Mouse (Mus musculus) liver, embryonic 14.5 days (tissue): ENCODE results near the gene Ncln. TPM values are rescaled to one million over a fixed set of nuclear protein-coding genes. Genes with fewer than 3 reads are reported as not detected.
"Not testable (repeated sequence)": the region's sequence is repeated elsewhere in the genome, so short reads cannot be mapped to it uniquely, and the experiment has no call there.

Experiments
- ATAC-seq: fragments of 200-750 bp; cut with Nextera tagmentation; 2 replicates; pipeline ENCODE4 v1.8.0; 2017; ENCODE audit warnings: moderate number of reproducible peaks, mild to moderate bottlenecking, moderate library complexity; ENCODE audit not compliant: insufficient read depth
- DNase-seq, 3 experiments: peaks; one replicate each; pipeline ENCODE4 v3.0.0-alpha.2; 2012 to 2013; ENCODE audit warnings: low read depth in 3 of 3, low spot score in 3 of 3
- H3K27ac ChIP-seq: fragments of 300-500 bp; sonication (generic); 2 replicates; pipeline ENCODE4 v1.5.1; 2014; ENCODE audit warnings: moderate library complexity, mild to moderate bottlenecking, control low read depth, inconsistent platforms
- H3K27me3 ChIP-seq: fragments of 300-500 bp; sonication (generic); 2 replicates; pipeline ENCODE4 v1.6.1; 2014; ENCODE audit warnings: mild to moderate bottlenecking, low read length, moderate library complexity; ENCODE audit not compliant: control insufficient read depth, insufficient read depth
- H3K36me3 ChIP-seq: fragments of 300-500 bp; sonication (generic); replicated peaks from 2 replicates; pipeline ENCODE4 v1.6.1; 2014; ENCODE audit warnings: low read depth; ENCODE audit not compliant: control insufficient read depth, insufficient read depth
- H3K4me1 ChIP-seq, 2 experiments: fragments of 200-500 bp in 1 of 2; fragments of 300-500 bp in 1 of 2; sonication (generic) in 1 of 2; replicated peaks; 2 replicates each; pipeline ENCODE4 v1.6.1; 2012 to 2014; ENCODE audit warnings: antibody characterized with exemption in 1 of 2, inconsistent platforms in 1 of 2, low read length in 1 of 2; ENCODE audit not compliant: control insufficient read depth in 2 of 2, insufficient read depth in 2 of 2
- H3K4me2 ChIP-seq: fragments of 300-500 bp; sonication (generic); 2 replicates; pipeline ENCODE4 v1.6.1; 2014; ENCODE audit warnings: low read depth, mild to moderate bottlenecking, control low read depth, moderate library complexity
- H3K4me3 ChIP-seq, 2 experiments: fragments of 200-500 bp in 1 of 2; fragments of 300-500 bp in 1 of 2; sonication (generic) in 1 of 2; 2 replicates each; pipeline ENCODE4 v1.5.1; 2012 to 2014; ENCODE audit warnings: low read depth in 2 of 2, low read length in 2 of 2, mild to moderate bottlenecking in 2 of 2, control low read depth in 1 of 2, inconsistent platforms in 1 of 2, moderate library complexity in 1 of 2; ENCODE audit not compliant: insufficient read depth in 1 of 2
- H3K9ac ChIP-seq: fragments of 300-500 bp; sonication (generic); replicated peaks from 2 replicates; pipeline ENCODE4 v1.6.1; 2014; ENCODE audit warnings: mild to moderate bottlenecking, control low read depth, moderate library complexity
- H3K9me3 ChIP-seq: fragments of 300-500 bp; sonication (generic); 2 replicates; pipeline ENCODE4 v1.6.1; 2016; ENCODE audit warnings: low read length, mixed read lengths; ENCODE audit not compliant: control insufficient read depth
- CTCF ChIP-seq: IDR thresholded peaks from 2 replicates; pipeline ENCODE4 v1.5.1; 2016; ENCODE audit warnings: antibody characterized with exemption, low read depth, control low read depth
- EP300 ChIP-seq: IDR thresholded peaks from 2 replicates; pipeline ENCODE4 v1.6.1; 2016; ENCODE audit warnings: antibody characterized with exemption, low read depth
- WGBS: fragments of 180-500 bp; shearing (Covaris S2); extraction: QIAGEN DNeasy Blood & Tissue Kit; methylation state at CpG from one replicate; pipeline ENCODE4 v1.1.7; 2014; ENCODE audit not compliant: insufficient replicate concordance; 5-methylcytosine and 5-hydroxymethylcytosine counted together
- microRNA-seq: library from miRNA; unstranded; fragments of <30 nt; microRNA quantifications from one replicate; pipeline ENCODE4, GENCODE M21; 2016
- polyA plus RNA-seq, 2 experiments: library from polyadenylated mRNA; depleted of rRNA in 1 of 2; stranded (reverse) in 1 of 2; unstranded in 1 of 2; fragments of >200 nt; fragmentation: Nextera tagmentation in 1 of 2; extraction: Ambion mirVana in 1 of 2; gene quantifications; 2 replicates each; pipeline versions ENCODE4 v1.2.1 to v1.2.3; 2012 to 2014

The Ncln gene
- polyA plus RNA-seq, 2 experiments = 23.7 to 55.7 TPM

GRCm38 (mm10) chr10:81450140-81450539 lies 46.1 kb downstream of the Ncln start:
- no peak for TF ChIP-seq EP300
- TF ChIP-seq CTCF = peak; percentile 99
- Histone ChIP-seq H3K9ac (no peak overlapping the region), H3K36me3 (no peaks in the 10 kb centered on the region), H3K27ac (no peak overlapping the region), H3K4me1 (no peaks in the 10 kb centered on the region), H3K27me3 (peaks cover 43% of the 10 kb centered on the region), H3K4me3 (no peak overlapping the region), H3K4me2 (no peak overlapping the region), H3K9me3 (no peaks in the 10 kb centered on the region)
- WGBS = under 1% methylated on average over 7 of the region's 7 CpGs
- DNase-seq (peak; percentile 59 to 68 (median 64)), ATAC-seq (peak; percentile 39; the same call in 1 of the 2 replicates)

GRCm38 (mm10) chr10:81445516-81445915 lies 50.7 kb downstream of the Ncln start:
- not testable (repeated sequence) for DNase-seq, ATAC-seq, H3K9me3 ChIP-seq, H3K4me3 ChIP-seq, H3K4me2 ChIP-seq, H3K27ac ChIP-seq, H3K9ac ChIP-seq, H3K27me3 ChIP-seq, H3K36me3 ChIP-seq, H3K4me1 ChIP-seq
- WGBS = 22% methylated on average over 2 of the region's 2 CpGs

- no peak for ATAC-seq
- no peaks in the 10 kb centered on the region for H3K36me3 ChIP-seq
- H3K27ac ChIP-seq = no peak overlapping the region
- H3K27me3 ChIP-seq = no peaks in the 10 kb centered on the region; the same call in 1 of the 2 replicates
- H3K9ac ChIP-seq = no peak overlapping the region
- H3K9me3 ChIP-seq = no peaks in the 10 kb centered on the region
- TF ChIP-seq CTCF (no peak), EP300 (no peak)
- H3K4me3 ChIP-seq = no peak overlapping the region
- no peak overlapping the region for H3K4me2 ChIP-seq
- H3K4me1 ChIP-seq = no peaks in the 10 kb centered on the region
- DNase-seq = no peak
Measured at GRCm38 (mm10) chr10:81441019-81441418, 55.2 kb downstream of the Ncln start.

Small RNA genes lying within 50 kb of the gene (microRNA-seq; reads per million reads assigned to microRNA genes)
- gene Gm25595 = not detected

Other genes with a start within 250 kb of the Ncln start
- 0.74 and 1.1 TPM in 2 replicates for gene Matk, start 243.5 kb downstream of the Ncln start, polyA plus RNA-seq (2012; rRNA removed)
- gene Matk, start 243.5 kb downstream of the Ncln start, polyA plus RNA-seq (2014; fragmentation: Nextera tagmentation; extraction: Ambion mirVana) = 1.3 and 1.6 TPM in 2 replicates
- gene Mrpl54, start 229.5 kb downstream of the Ncln start, polyA plus RNA-seq (2012; rRNA removed) = 42.8 and 49.9 TPM in 2 replicates
- 113 and 120 TPM in 2 replicates for gene Mrpl54, start 229.5 kb downstream of the Ncln start, polyA plus RNA-seq (2014; fragmentation: Nextera tagmentation; extraction: Ambion mirVana)
- gene Apba3, start 229.4 kb downstream of the Ncln start, polyA plus RNA-seq (2012; rRNA removed) = 14.3 and 14.6 TPM in 2 replicates
- gene Apba3, start 229.4 kb downstream of the Ncln start, polyA plus RNA-seq (2014; fragmentation: Nextera tagmentation; extraction: Ambion mirVana) = 15.7 and 16.1 TPM in 2 replicates
- gene Tjp3, start 204.8 kb downstream of the Ncln start, polyA plus RNA-seq (2012; rRNA removed) = 0.38 and 0.40 TPM in 2 replicates
- gene Tjp3, start 204.8 kb downstream of the Ncln start, polyA plus RNA-seq (2014; fragmentation: Nextera tagmentation; extraction: Ambion mirVana) = 0.20 and 0.37 TPM in 2 replicates
- gene Pip5k1c, start 203.4 kb downstream of the Ncln start, polyA plus RNA-seq (2012; rRNA removed) = 12.8 and 13.1 TPM in 2 replicates
- gene Pip5k1c, start 203.4 kb downstream of the Ncln start, polyA plus RNA-seq (2014; fragmentation: Nextera tagmentation; extraction: Ambion mirVana) = 10.5 and 12.5 TPM in 2 replicates
- gene Cactin, start 175.3 kb downstream of the Ncln start, polyA plus RNA-seq (2012; rRNA removed) = 20.8 and 24.3 TPM in 2 replicates
- gene Cactin, start 175.3 kb downstream of the Ncln start, polyA plus RNA-seq (2014; fragmentation: Nextera tagmentation; extraction: Ambion mirVana) = 12.1 and 16.6 TPM in 2 replicates
- 2.4 and 3.1 TPM in 2 replicates for gene Tbxa2r, start 167.7 kb downstream of the Ncln start, polyA plus RNA-seq (2012; rRNA removed)
- gene Tbxa2r, start 167.7 kb downstream of the Ncln start, polyA plus RNA-seq (2014; fragmentation: Nextera tagmentation; extraction: Ambion mirVana) = 1.9 and 3.3 TPM in 2 replicates
- 0.01 TPM in 2 replicates for gene Gipc3, start 153.1 kb downstream of the Ncln start, polyA plus RNA-seq (2012; rRNA removed)
- not detected in 2 replicates for gene Gipc3, start 153.1 kb downstream of the Ncln start, polyA plus RNA-seq (2014; fragmentation: Nextera tagmentation; extraction: Ambion mirVana)
- 20.6 and 24.9 TPM in 2 replicates for gene Hmg20b, start 145.9 kb downstream of the Ncln start, polyA plus RNA-seq (2012; rRNA removed)
- gene Hmg20b, start 145.9 kb downstream of the Ncln start, polyA plus RNA-seq (2014; fragmentation: Nextera tagmentation; extraction: Ambion mirVana) = 20.3 and 23.7 TPM in 2 replicates
- 8.4 and 9.3 TPM in 2 replicates for gene Mfsd12, start 138.9 kb downstream of the Ncln start, polyA plus RNA-seq (2012; rRNA removed)
- 6.1 and 8.3 TPM in 2 replicates for gene Mfsd12, start 138.9 kb downstream of the Ncln start, polyA plus RNA-seq (2014; fragmentation: Nextera tagmentation; extraction: Ambion mirVana)
- gene 4930404N11Rik, start 130.6 kb downstream of the Ncln start, polyA plus RNA-seq (2012; rRNA removed) = 0.55 and 0.78 TPM in 2 replicates
- 0.44 and 0.60 TPM in 2 replicates for gene 4930404N11Rik, start 130.6 kb downstream of the Ncln start, polyA plus RNA-seq (2014; fragmentation: Nextera tagmentation; extraction: Ambion mirVana)
- 73.1 and 86.2 TPM in 2 replicates for gene Fzr1, start 117.9 kb downstream of the Ncln start, polyA plus RNA-seq (2012; rRNA removed)
- gene Fzr1, start 117.9 kb downstream of the Ncln start, polyA plus RNA-seq (2014; fragmentation: Nextera tagmentation; extraction: Ambion mirVana) = 80.5 and 85.2 TPM in 2 replicates
- gene Dohh, start 112.0 kb downstream of the Ncln start, polyA plus RNA-seq (2012; rRNA removed) = 29.8 and 32.2 TPM in 2 replicates
- 35.0 and 39.7 TPM in 2 replicates for gene Dohh, start 112.0 kb downstream of the Ncln start, polyA plus RNA-seq (2014; fragmentation: Nextera tagmentation; extraction: Ambion mirVana)
- gene Gm48551, start 111.9 kb downstream of the Ncln start, polyA plus RNA-seq (2012; rRNA removed) = 1.0 and 1.7 TPM in 2 replicates
- gene Gm48551, start 111.9 kb downstream of the Ncln start, polyA plus RNA-seq (2014; fragmentation: Nextera tagmentation; extraction: Ambion mirVana) = 0.37 and 0.47 TPM in 2 replicates
- 0.78 and 0.90 TPM in 2 replicates for gene Gm48552, start 107.4 kb downstream of the Ncln start, polyA plus RNA-seq (2012; rRNA removed)
- 0.21 and 0.36 TPM in 2 replicates for gene Gm48552, start 107.4 kb downstream of the Ncln start, polyA plus RNA-seq (2014; fragmentation: Nextera tagmentation; extraction: Ambion mirVana)
- 1.6 and 1.9 TPM in 2 replicates for gene Smim24, start 103.3 kb downstream of the Ncln start, polyA plus RNA-seq (2012; rRNA removed)
- gene Smim24, start 103.3 kb downstream of the Ncln start, polyA plus RNA-seq (2014; fragmentation: Nextera tagmentation; extraction: Ambion mirVana) = 1.7 and 1.8 TPM in 2 replicates
- gene Nfic, start 40.8 kb downstream of the Ncln start, polyA plus RNA-seq (2012; rRNA removed) = 1.2 and 1.3 TPM in 2 replicates
- 4.6 and 7.3 TPM in 2 replicates for gene Nfic, start 40.8 kb downstream of the Ncln start, polyA plus RNA-seq (2014; fragmentation: Nextera tagmentation; extraction: Ambion mirVana)
- gene Celf5, start 13.7 kb downstream of the Ncln start, polyA plus RNA-seq (2012; rRNA removed) = 0.02 and 0.32 TPM in 2 replicates
- gene Celf5, start 13.7 kb downstream of the Ncln start, polyA plus RNA-seq (2014; fragmentation: Nextera tagmentation; extraction: Ambion mirVana) = not detected in 2 replicates
- 1.5 and 1.8 TPM in 2 replicates for gene S1pr4, start 3.7 kb upstream of the Ncln start, polyA plus RNA-seq (2012; rRNA removed)
- 1.4 and 1.5 TPM in 2 replicates for gene S1pr4, start 3.7 kb upstream of the Ncln start, polyA plus RNA-seq (2014; fragmentation: Nextera tagmentation; extraction: Ambion mirVana)
- gene Gna15, start 27.8 kb upstream of the Ncln start, polyA plus RNA-seq (2012; rRNA removed) = 4.2 and 4.6 TPM in 2 replicates
- gene Gna15, start 27.8 kb upstream of the Ncln start, polyA plus RNA-seq (2014; fragmentation: Nextera tagmentation; extraction: Ambion mirVana) = 3.2 and 4.7 TPM in 2 replicates
- 14.8 and 17.0 TPM in 2 replicates for gene Gna11, start 48.8 kb upstream of the Ncln start, polyA plus RNA-seq (2012; rRNA removed)
- 17.3 and 17.4 TPM in 2 replicates for gene Gna11, start 48.8 kb upstream of the Ncln start, polyA plus RNA-seq (2014; fragmentation: Nextera tagmentation; extraction: Ambion mirVana)
- 113 and 134 TPM in 2 replicates for gene Aes, start 63.1 kb upstream of the Ncln start, polyA plus RNA-seq (2012; rRNA removed)
- gene Aes, start 63.1 kb upstream of the Ncln start, polyA plus RNA-seq (2014; fragmentation: Nextera tagmentation; extraction: Ambion mirVana) = 139 and 156 TPM in 2 replicates
- 5.2 and 6.5 TPM in 2 replicates for gene Tle2, start 78.2 kb upstream of the Ncln start, polyA plus RNA-seq (2012; rRNA removed)
- 0.82 and 0.90 TPM in 2 replicates for gene Tle2, start 78.2 kb upstream of the Ncln start, polyA plus RNA-seq (2014; fragmentation: Nextera tagmentation; extraction: Ambion mirVana)
- 4.5 and 4.8 TPM in 2 replicates for gene Tle6, start 104.7 kb upstream of the Ncln start, polyA plus RNA-seq (2012; rRNA removed)
- gene Tle6, start 104.7 kb upstream of the Ncln start, polyA plus RNA-seq (2014; fragmentation: Nextera tagmentation; extraction: Ambion mirVana) = 5.6 and 5.8 TPM in 2 replicates
- 2.3 and 2.4 TPM in 2 replicates for gene BC025920, start 109.9 kb upstream of the Ncln start, polyA plus RNA-seq (2012; rRNA removed)
- gene BC025920, start 109.9 kb upstream of the Ncln start, polyA plus RNA-seq (2014; fragmentation: Nextera tagmentation; extraction: Ambion mirVana) = 0.11 and 0.34 TPM in 2 replicates
- 8.1 and 9.0 TPM in 2 replicates for gene Sirt6, start 131.4 kb upstream of the Ncln start, polyA plus RNA-seq (2012; rRNA removed)
- gene Sirt6, start 131.4 kb upstream of the Ncln start, polyA plus RNA-seq (2014; fragmentation: Nextera tagmentation; extraction: Ambion mirVana) = 5.3 and 5.9 TPM in 2 replicates
- gene Ankrd24, start 132.1 kb upstream of the Ncln start, polyA plus RNA-seq (2012; rRNA removed) = 5.6 and 6.1 TPM in 2 replicates
- gene Ankrd24, start 132.1 kb upstream of the Ncln start, polyA plus RNA-seq (2014; fragmentation: Nextera tagmentation; extraction: Ambion mirVana) = 0.75 and 1.5 TPM in 2 replicates
- gene Gm10778, start 152.7 kb upstream of the Ncln start, polyA plus RNA-seq (2012; rRNA removed) = 0.31 and 0.97 TPM in 2 replicates
- 0.67 and 1.5 TPM in 2 replicates for gene Gm10778, start 152.7 kb upstream of the Ncln start, polyA plus RNA-seq (2014; fragmentation: Nextera tagmentation; extraction: Ambion mirVana)
- gene Zfp433, start 208.4 kb upstream of the Ncln start, polyA plus RNA-seq (2012; rRNA removed) = 0.90 and 1.4 TPM in 2 replicates
- 3.1 and 5.0 TPM in 2 replicates for gene Zfp433, start 208.4 kb upstream of the Ncln start, polyA plus RNA-seq (2014; fragmentation: Nextera tagmentation; extraction: Ambion mirVana)